ENCODE assay signal across 1 mouse cellular context in the genomic region with DNA sequence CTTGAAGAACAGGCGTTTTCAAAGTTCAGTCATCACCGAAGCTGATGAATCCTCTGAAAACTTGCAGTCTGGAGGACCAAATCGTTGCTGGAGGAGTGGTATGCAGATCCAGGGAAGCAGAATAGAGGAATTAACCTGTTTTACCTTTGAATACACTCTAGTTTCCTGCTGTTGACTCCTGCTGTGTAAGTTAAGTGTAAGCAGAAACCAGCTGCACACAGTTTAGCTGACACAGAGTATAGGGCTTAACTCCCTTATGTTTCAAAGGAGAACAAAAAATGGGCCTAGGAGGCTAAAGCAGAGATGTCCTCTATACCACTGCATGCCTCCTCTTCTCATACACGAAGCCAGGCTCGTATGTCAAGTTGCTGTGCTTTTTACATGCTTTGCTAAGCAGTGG.
TF ChIP-seq lines count a peak whose summit lies in the region.

No protein-coding gene starts in this region.

TF ChIP-seq in MEL, 35 proteins besides CTCF, POLR2A, EP300 and RAD21 (continued from another document):
- no peak for TF ChIP-seq GABPA (IDR thresholded peaks at IDR 0.05; ENCODE audit: low read depth, low read length)
- no peak for TF ChIP-seq KAT2A (conservative IDR thresholded peaks at IDR 0.05; ENCODE audit: low read depth, low read length)
- TF ChIP-seq MEF2A (IDR thresholded peaks at IDR 0.05; ENCODE audit: extremely low read depth, insufficient replicate concordance, low read depth, low read length, poor library complexity, severe bottlenecking), result no peak
- no peak for TF ChIP-seq ZKSCAN1 (IDR thresholded peaks at IDR 0.05; ENCODE audit: low read depth, low read length)
- TF ChIP-seq ZNF384 (IDR thresholded peaks at IDR 0.05; ENCODE audit: low read depth, low read length), result no peak
- TF ChIP-seq SMC3 (IDR thresholded peaks at IDR 0.05; ENCODE audit: low read depth, low read length), result no peak
- TF ChIP-seq NRF1 (IDR thresholded peaks at IDR 0.05; ENCODE audit: insufficient read depth, low read depth, low read length, poor library complexity, severe bottlenecking), result no peak
- TF ChIP-seq TAL1 (IDR thresholded peaks at IDR 0.05; ENCODE audit: low read length), result no peak
